Comparison of ENCODE assay signal across 19 mouse cellular contexts in genomic region chr17:57218335-57218900, GRCm38 (mm10). TPM values are rescaled to one million over a fixed set of nuclear protein-coding genes. Genes with fewer than 3 reads are reported as not detected.
DNase-seq lines count a peak whose midpoint lies in the region; ATAC-seq and TF ChIP-seq lines count a peak whose summit lies in the region.
"Had no signal": no experiment of that assay in that cellular context is flagged by ENCODE, and none has a peak within 500 bp of the region (broad histone marks: within the 10 kb centered on the region; RNA-seq: fewer than 3 reads in every experiment).

No protein-coding gene starts in this region.

- H3K4me2 ChIP-seq in forebrain, embryonic 11.5 days (ENCODE audit: low read depth, low read length, severe bottlenecking) = no peak overlapping the region
- H3K4me2 ChIP-seq in forebrain, embryonic 12.5 days = no peak overlapping the region
- H3K4me2 ChIP-seq in kidney, embryonic 14.5 days (replicated peaks; ENCODE audit: low read depth, low read length) = no peak overlapping the region
- H3K4me2 ChIP-seq: hindbrain, embryonic 13.5 days had no signal

- WGBS in forebrain, embryonic 11.5 days = 82% methylated on average over 12 of the region's 12 CpGs
- 79% methylated on average over 12 of the region's 12 CpGs for WGBS in forebrain, embryonic 12.5 days
- 71% methylated on average over 12 of the region's 12 CpGs for WGBS in kidney, embryonic 14.5 days
- WGBS in thymus, adult 2 months = 89% methylated on average over 12 of the region's 12 CpGs

- ATAC-seq in forebrain, embryonic 11.5 days (replicated peaks; ENCODE audit: low FRiP score) = no peak
- ATAC-seq in forebrain, embryonic 12.5 days (ENCODE audit: low FRiP score) = no peak
- no peak for ATAC-seq in kidney, embryonic 14.5 days (ENCODE audit: low FRiP score, low TSS enrichment)
- ATAC-seq: hindbrain, postnatal 0 days had no signal

- no peaks in the 10 kb centered on the region for H3K27me3 ChIP-seq in forebrain, embryonic 11.5 days (ENCODE audit: control insufficient read depth, insufficient read depth, low read length)
- peaks cover 7% of the 10 kb centered on the region; the same call in 1 of the 2 replicates for H3K27me3 ChIP-seq in forebrain, embryonic 12.5 days
- no peaks in the 10 kb centered on the region for H3K27me3 ChIP-seq in kidney, embryonic 14.5 days (ENCODE audit: control insufficient read depth, insufficient read depth, low read length)
- H3K27me3 ChIP-seq in thymus, adult 2 months (ENCODE audit: control insufficient read depth, insufficient read depth, low read length) = no peaks in the 10 kb centered on the region
- H3K27me3 ChIP-seq: hindbrain, embryonic 13.5 days had no signal

- no peaks in the 10 kb centered on the region for H3K4me1 ChIP-seq in forebrain, embryonic 11.5 days (replicated peaks; ENCODE audit: control insufficient read depth, insufficient read depth, low read length)
- H3K4me1 ChIP-seq in forebrain, embryonic 12.5 days = 0 out of 2 replicates have a peak, but pooled peaks cover 5% of the 10 kb centered on the region
- H3K4me1 ChIP-seq in kidney, embryonic 14.5 days (ENCODE audit: control insufficient read depth, insufficient read depth, low read length) = no peaks in the 10 kb centered on the region
- 0 out of 2 replicates have a peak, but pooled peaks cover 6% of the 10 kb centered on the region for H3K4me1 ChIP-seq in thymus, adult 2 months (replicated peaks; ENCODE audit: control insufficient read depth, insufficient read depth, low read length)
- H3K4me1 ChIP-seq: embryonic facial prominence, embryonic 10.5 days; heart, embryonic 10.5 days had no signal

- H3K9ac ChIP-seq in forebrain, embryonic 11.5 days (ENCODE audit: low read length) = no peak overlapping the region
- no peak overlapping the region for H3K9ac ChIP-seq in forebrain, embryonic 12.5 days
- H3K9ac ChIP-seq in kidney, embryonic 14.5 days (ENCODE audit: low read depth, low read length) = no peak overlapping the region
- H3K9ac ChIP-seq: forebrain, postnatal 0 days; hindbrain, embryonic 13.5 days had no signal

- H3K27ac ChIP-seq in forebrain, embryonic 11.5 days (ENCODE audit: low read depth, low read length) = no peak overlapping the region
- H3K27ac ChIP-seq in forebrain, embryonic 12.5 days = no peak overlapping the region
- H3K27ac ChIP-seq in kidney, embryonic 14.5 days (ENCODE audit: low read depth, low read length) = no peak overlapping the region
- H3K27ac ChIP-seq in thymus, adult 2 months (ENCODE audit: control insufficient read depth, insufficient read depth, low read length) = no peak overlapping the region
- H3K27ac ChIP-seq: embryonic facial prominence, embryonic 10.5 days; heart, embryonic 10.5 days; hindbrain, embryonic 13.5 days; hindbrain, postnatal 0 days had no signal

- TF ChIP-seq POLR2A in thymus, adult 2 months (IDR thresholded peaks at IDR 0.05; ENCODE audit: control insufficient read depth, extremely low read depth, insufficient read depth, low read length, poor library complexity) = no peak

- peak; percentile 10 to 79 for DNase-seq in adrenal gland, adult (ENCODE audit: inconsistent age in 2 of 2, low spot score in 1 of 2)
- no peak for DNase-seq in adrenal gland, postnatal 25 days
- peak; percentile 47 for DNase-seq in forebrain, embryonic 11.5 days (ENCODE audit: low spot score)
- DNase-seq in kidney, postnatal 10 days = peak; percentile 4
- DNase-seq in thymus, postnatal 4 days = peak; percentile 6
- DNase-seq in thymus, adult 2 months = no peak

- H3K4me3 ChIP-seq in forebrain, embryonic 11.5 days (ENCODE audit: low read depth, low read length) = no peak overlapping the region
- no peak overlapping the region for H3K4me3 ChIP-seq in forebrain, embryonic 12.5 days (replicated peaks)
- no peak overlapping the region for H3K4me3 ChIP-seq in kidney, embryonic 14.5 days (ENCODE audit: low read length)
- no peak overlapping the region for H3K4me3 ChIP-seq in thymus, adult 2 months (ENCODE audit: control insufficient read depth, insufficient read depth, low read length)
- H3K4me3 ChIP-seq: embryonic facial prominence, embryonic 10.5 days; heart, embryonic 10.5 days; hindbrain, embryonic 13.5 days had no signal

- H3K9me3 ChIP-seq in forebrain, embryonic 11.5 days (ENCODE audit: control insufficient read depth, low read length) = no peaks in the 10 kb centered on the region
- no peaks in the 10 kb centered on the region for H3K9me3 ChIP-seq in forebrain, embryonic 12.5 days
- no peaks in the 10 kb centered on the region for H3K9me3 ChIP-seq in kidney, embryonic 14.5 days (ENCODE audit: control insufficient read depth, low read length)
- H3K9me3 ChIP-seq: embryonic facial prominence, embryonic 10.5 days; G1E; heart, embryonic 10.5 days; hindbrain, embryonic 13.5 days had no signal

- no peak for TF ChIP-seq CTCF in thymus, adult 2 months (IDR thresholded peaks at IDR 0.05; ENCODE audit: borderline replicate concordance, control insufficient read depth, extremely low read depth, insufficient read depth, low read length, poor library complexity)

- no peaks in the 10 kb centered on the region for H3K36me3 ChIP-seq in forebrain, embryonic 11.5 days (ENCODE audit: control insufficient read depth, insufficient read depth, low read length)
- no peaks in the 10 kb centered on the region for H3K36me3 ChIP-seq in forebrain, embryonic 12.5 days (replicated peaks)
- no peaks in the 10 kb centered on the region for H3K36me3 ChIP-seq in kidney, embryonic 14.5 days (ENCODE audit: control insufficient read depth, insufficient read depth, low read length)
- no peaks in the 10 kb centered on the region for H3K36me3 ChIP-seq in thymus, adult 2 months (ENCODE audit: control insufficient read depth, insufficient read depth, low read length)
- H3K36me3 ChIP-seq: embryonic facial prominence, embryonic 10.5 days; G1E; heart, embryonic 10.5 days; hindbrain, embryonic 13.5 days had no signal

RNA-seq across cellular contexts. Expression of gene C3, which starts 9.5 kb away (rescaled TPM):
- total RNA-seq in adrenal gland, postnatal 25 days (2021) = 280 and 456 TPM in 2 replicates
- not detected in 2 replicates for polyA plus RNA-seq in forebrain, embryonic 11.5 days (2014; fragmentation: Nextera tagmentation; extraction: Ambion mirVana)
- polyA plus RNA-seq in forebrain, embryonic 12.5 days (2016; fragmentation: Nextera tagmentation; extraction: Ambion mirVana) = 0.04 and 0.14 TPM in 2 replicates
- polyA plus RNA-seq in kidney, embryonic 14.5 days (2014; fragmentation: Nextera tagmentation; extraction: Ambion mirVana) = 0.19 and 1.2 TPM in 2 replicates
- 139 and 152 TPM in 2 replicates for polyA plus RNA-seq in thymus, adult 2 months (2012; rRNA removed)

RNA-seq across cellular contexts. Expression of gene Tnfsf14, which starts 24.4 kb away (rescaled TPM):
- total RNA-seq in adrenal gland, postnatal 25 days (2021) = not detected in 2 replicates
- 0.13 and 0.19 TPM in 2 replicates for polyA plus RNA-seq in forebrain, embryonic 11.5 days (2014; fragmentation: Nextera tagmentation; extraction: Ambion mirVana)
- 0.13 TPM in 1 of 2 replicates, not detected in the other for polyA plus RNA-seq in forebrain, embryonic 12.5 days (2016; fragmentation: Nextera tagmentation; extraction: Ambion mirVana)
- polyA plus RNA-seq in kidney, embryonic 14.5 days (2014; fragmentation: Nextera tagmentation; extraction: Ambion mirVana) = not detected in 2 replicates
- polyA plus RNA-seq in thymus, adult 2 months (2012; rRNA removed) = 6.5 and 6.7 TPM in 2 replicates
- total RNA-seq: forebrain, postnatal 0 days; gastrocnemius, adult 18-20 months; heart, postnatal 10 days; hindbrain, postnatal 0 days had no signal
- polyA plus RNA-seq: cerebellum, adult 2 months; embryonic facial prominence, embryonic 10.5 days; forebrain, postnatal 0 days; heart, embryonic 14.5 days; hindbrain, postnatal 0 days; intestine, embryonic 14.5 days had no signal

RNA-seq across cellular contexts. Expression of gene Gpr108, which starts 29.8 kb away (rescaled TPM):
- total RNA-seq in adrenal gland, postnatal 25 days (2021) = 81.0 and 96.4 TPM in 2 replicates
- polyA plus RNA-seq in forebrain, embryonic 11.5 days (2014; fragmentation: Nextera tagmentation; extraction: Ambion mirVana) = 22.3 and 22.8 TPM in 2 replicates
- 20.1 and 20.9 TPM in 2 replicates for polyA plus RNA-seq in forebrain, embryonic 12.5 days (2016; fragmentation: Nextera tagmentation; extraction: Ambion mirVana)
- polyA plus RNA-seq in kidney, embryonic 14.5 days (2014; fragmentation: Nextera tagmentation; extraction: Ambion mirVana) = 32.8 and 36.8 TPM in 2 replicates
- polyA plus RNA-seq in thymus, adult 2 months (2012; rRNA removed) = 62.4 and 63.9 TPM in 2 replicates

RNA-seq across cellular contexts. Expression of gene Trip10, which starts 30.8 kb away (rescaled TPM):
- total RNA-seq in adrenal gland, postnatal 25 days (2021) = 51.9 and 64.8 TPM in 2 replicates
- polyA plus RNA-seq in forebrain, embryonic 11.5 days (2014; fragmentation: Nextera tagmentation; extraction: Ambion mirVana) = 31.1 and 32.5 TPM in 2 replicates
- 26.2 and 27.1 TPM in 2 replicates for polyA plus RNA-seq in forebrain, embryonic 12.5 days (2016; fragmentation: Nextera tagmentation; extraction: Ambion mirVana)
- polyA plus RNA-seq in kidney, embryonic 14.5 days (2014; fragmentation: Nextera tagmentation; extraction: Ambion mirVana) = 29.7 and 37.1 TPM in 2 replicates
- polyA plus RNA-seq in thymus, adult 2 months (2012; rRNA removed) = 10.6 and 14.8 TPM in 2 replicates

Comparison
In these comparisons a context has a peak if more than half of its experiments do, and no peak if none do; other contexts are left out.
1. DNase-seq: peak in adrenal gland, adult (2 of 2), forebrain, embryonic 11.5 days (single experiment), kidney, postnatal 10 days (single experiment) and thymus, postnatal 4 days (single experiment); none in adrenal gland, postnatal 25 days (single experiment) and thymus, adult 2 months (single experiment).
2. RNA of gene C3, which starts 9.5 kb away (polyA plus RNA-seq): 139 to 152 TPM in thymus, adult 2 months; 0.19 to 1.2 TPM in kidney, embryonic 14.5 days, 0.04 to 0.14 TPM in forebrain, embryonic 12.5 days and not detected in forebrain, embryonic 11.5 days; every median in the first group is over 10 times any median in the second.